Mouse (Mus musculus): ENCODE measurements at regions not wholly inside any gene's neighbourhood (a gene's known extent, or its start where the extent isn't known, plus 50 kb on each side); places are given as distances from the start of the nearest gene placed in this dataset.
A peak's percentile ranks its signal among the peaks of the same experiment; 100 is the strongest.
"Not testable (repeated sequence)": the region's sequence is repeated elsewhere in the genome, so short reads cannot be mapped to it uniquely, and the experiment has no call there.

DNA sequence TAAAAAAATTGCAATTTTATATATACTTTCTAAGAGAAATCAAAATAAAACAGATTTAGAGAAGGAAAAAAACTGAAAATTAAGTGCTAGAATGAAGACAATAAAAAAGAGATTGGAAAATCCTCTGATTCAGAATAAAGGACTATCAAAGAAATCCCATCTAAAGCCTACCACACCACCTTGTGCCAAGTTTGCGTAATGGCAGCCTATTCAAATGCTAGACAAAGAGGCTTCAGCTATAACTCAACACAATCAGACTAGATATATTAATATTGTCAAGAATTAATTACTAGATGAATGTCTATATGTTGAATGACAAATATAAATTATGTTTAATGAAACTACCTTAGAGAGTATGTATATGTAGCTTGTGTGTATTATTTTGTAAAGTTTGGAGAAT is 221.9 kb upstream of the Ascc3 start:
- DNase-seq (ENCODE audit: low spot score in 2 of 2), result peak in 1 of 2 experiments; percentile 22

DNA sequence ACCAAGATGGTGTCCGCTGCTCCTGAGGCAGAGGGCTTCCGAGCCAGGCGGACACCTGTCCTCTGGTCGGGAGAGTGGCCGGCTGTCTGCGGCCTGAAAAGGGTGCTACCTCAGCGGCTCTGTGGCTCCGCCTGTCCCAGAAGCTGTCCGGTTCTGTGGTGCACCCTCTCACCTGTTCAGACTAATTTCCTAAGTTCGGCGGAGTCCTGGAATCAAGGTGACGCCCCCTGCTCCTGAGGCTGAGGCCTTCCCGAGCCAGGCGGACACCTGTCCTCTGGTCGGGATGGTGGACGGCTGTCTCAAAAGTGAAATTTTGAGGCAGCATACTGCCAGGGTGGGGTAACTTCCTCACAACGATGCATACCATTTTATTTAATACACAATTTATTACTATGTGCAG is 199.9 kb upstream of the Ascc3 start:
- not testable (repeated sequence) for DNase-seq (ENCODE audit: low spot score in 2 of 2)
